ENCODE assay signal across 11 mouse cellular contexts in the genomic region with DNA sequence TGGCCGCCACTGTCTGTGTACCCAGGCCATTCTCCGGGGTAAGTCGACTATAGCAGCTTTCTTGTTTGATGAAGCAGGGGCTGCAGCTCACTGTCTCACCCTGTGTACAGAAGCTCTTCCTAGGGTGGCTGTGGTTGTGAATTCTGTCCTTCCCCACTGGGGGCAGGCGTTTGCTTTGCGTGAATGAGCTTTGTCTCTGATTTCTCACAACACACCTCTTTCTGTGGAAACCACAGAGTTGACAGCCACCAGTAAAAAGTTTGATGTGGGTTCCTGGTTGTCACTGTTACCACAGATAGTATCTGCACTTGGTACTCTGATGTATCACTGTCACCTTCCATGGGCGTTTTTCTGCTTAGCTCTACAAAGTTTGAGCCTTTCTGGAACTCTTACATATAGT. TPM values are rescaled to one million over a fixed set of nuclear protein-coding genes. Genes with fewer than 3 reads are reported as not detected.
DNase-seq lines count a peak whose midpoint lies in the region; ATAC-seq and TF ChIP-seq lines count a peak whose summit lies in the region.
"Had no signal": no experiment of that assay in that cellular context is flagged by ENCODE, and none has a peak within 500 bp of the region (broad histone marks: within the 10 kb centered on the region; RNA-seq: fewer than 3 reads in every experiment).

No protein-coding gene starts in this region.

- DNase-seq in B cell, adult 2 months, result peak; percentile 23 to 42
- DNase-seq in ZHBTc4 (ENCODE audit: low read depth, low spot score), result peak; percentile 73
- DNase-seq in Muller cell, postnatal 12 days (ENCODE audit: inconsistent ontology term), result no peak
- DNase-seq in right cerebral cortex, postnatal 36 days (ENCODE audit: low spot score in 2 of 2), result no peak
- DNase-seq in hindbrain, embryonic 14.5 days (ENCODE audit: low spot score), result no peak
- DNase-seq: gastrocnemius, postnatal 14 days; layer of hippocampus, postnatal 36 days had no signal

- no peak overlapping the region for H3K4me3 ChIP-seq in intestine, postnatal 0 days (ENCODE audit: low read depth, low read length)
- H3K4me3 ChIP-seq in intestine, embryonic 16.5 days (ENCODE audit: low read length), result no peak overlapping the region
- no peak overlapping the region for H3K4me3 ChIP-seq in hindbrain, embryonic 14.5 days (replicated peaks; ENCODE audit: low read length)
- H3K4me3 ChIP-seq: hindbrain, embryonic 15.5 days had no signal

- H3K27ac ChIP-seq in intestine, postnatal 0 days (ENCODE audit: low read depth, low read length), result no peak overlapping the region
- no peak overlapping the region for H3K27ac ChIP-seq in intestine, embryonic 16.5 days (ENCODE audit: low read length)
- no peak overlapping the region for H3K27ac ChIP-seq in hindbrain, embryonic 14.5 days
- H3K27ac ChIP-seq: hindbrain, embryonic 15.5 days had no signal

- H3K9me3 ChIP-seq in intestine, postnatal 0 days (ENCODE audit: control insufficient read depth), result no peaks in the 10 kb centered on the region
- H3K9me3 ChIP-seq in intestine, embryonic 16.5 days (ENCODE audit: control insufficient read depth, low read length), result no peaks in the 10 kb centered on the region
- no peaks in the 10 kb centered on the region for H3K9me3 ChIP-seq in hindbrain, embryonic 14.5 days (ENCODE audit: control insufficient read depth, low read length)
- H3K9me3 ChIP-seq: hindbrain, embryonic 15.5 days had no signal

- 0 out of 2 replicates have a peak, but pooled peaks cover 3% of the 10 kb centered on the region for H3K4me1 ChIP-seq in intestine, postnatal 0 days (replicated peaks; ENCODE audit: control insufficient read depth, insufficient read depth, low read length)
- peaks cover 7% of the 10 kb centered on the region; the same call in 1 of the 2 replicates for H3K4me1 ChIP-seq in intestine, embryonic 16.5 days (ENCODE audit: control insufficient read depth, insufficient read depth, low read length)
- H3K4me1 ChIP-seq in hindbrain, embryonic 14.5 days (replicated peaks; ENCODE audit: control insufficient read depth, insufficient read depth, low read length), result peaks cover 6% of the 10 kb centered on the region

- H3K4me2 ChIP-seq in intestine, postnatal 0 days (replicated peaks; ENCODE audit: low read depth), result no peak overlapping the region
- H3K4me2 ChIP-seq in intestine, embryonic 16.5 days (ENCODE audit: low read depth, low read length), result no peak overlapping the region
- no peak overlapping the region for H3K4me2 ChIP-seq in hindbrain, embryonic 14.5 days (replicated peaks)
- H3K4me2 ChIP-seq: hindbrain, embryonic 15.5 days had no signal

- H3K9ac ChIP-seq in intestine, postnatal 0 days (ENCODE audit: low read depth, low read length), result no peak overlapping the region
- H3K9ac ChIP-seq in intestine, embryonic 16.5 days (ENCODE audit: low read depth, low read length), result no peak overlapping the region
- no peak overlapping the region for H3K9ac ChIP-seq in hindbrain, embryonic 14.5 days
- H3K9ac ChIP-seq: hindbrain, embryonic 15.5 days had no signal

- 49% methylated on average over 6 of the region's 6 CpGs for WGBS in intestine, postnatal 0 days
- whole genome bisulfite sequencing in intestine, embryonic 16.5 days, result 54% methylated on average over 6 of the region's 6 CpGs
- 61% methylated on average over 6 of the region's 6 CpGs for WGBS in hindbrain, embryonic 14.5 days

- H3K27me3 ChIP-seq in intestine, postnatal 0 days (replicated peaks; ENCODE audit: control insufficient read depth, insufficient read depth, low read length), result no peaks in the 10 kb centered on the region; the same call in 1 of the 2 replicates
- H3K27me3 ChIP-seq in intestine, embryonic 16.5 days (replicated peaks; ENCODE audit: control insufficient read depth, insufficient read depth, low read length), result no peaks in the 10 kb centered on the region; the same call in 1 of the 2 replicates
- H3K27me3 ChIP-seq in hindbrain, embryonic 14.5 days (ENCODE audit: control insufficient read depth, insufficient read depth, low read length), result no peaks in the 10 kb centered on the region
- H3K27me3 ChIP-seq: hindbrain, embryonic 15.5 days had no signal

- no peaks in the 10 kb centered on the region for H3K36me3 ChIP-seq in intestine, postnatal 0 days (ENCODE audit: control insufficient read depth, insufficient read depth)
- H3K36me3 ChIP-seq in intestine, embryonic 16.5 days (ENCODE audit: control insufficient read depth, insufficient read depth, low read length), result no peaks in the 10 kb centered on the region
- no peaks in the 10 kb centered on the region for H3K36me3 ChIP-seq in hindbrain, embryonic 14.5 days (replicated peaks; ENCODE audit: control insufficient read depth, insufficient read depth)
- H3K36me3 ChIP-seq: hindbrain, embryonic 15.5 days had no signal

- peak; percentile 64 for TF ChIP-seq CTCF in intestine, postnatal 0 days (IDR thresholded peaks at IDR 0.05; ENCODE audit: low read depth)

- no peak for ATAC-seq in intestine, postnatal 0 days
- ATAC-seq in intestine, embryonic 16.5 days, result no peak
- ATAC-seq in monocyte, adult 5-6 weeks (replicated peaks; ENCODE audit: insufficient number of reproducible peaks, low FRiP score, low TSS enrichment, poor library complexity, severe bottlenecking), result peak; percentile 53
- no peak for ATAC-seq in hindbrain, embryonic 14.5 days (ENCODE audit: low FRiP score)

RNA-seq across cellular contexts. Expression of a gene that starts 4.0 kb away (rescaled TPM):
- 49.4 and 50.7 TPM in 2 replicates for polyA plus RNA-seq in intestine, postnatal 0 days (2015; fragmentation: Nextera tagmentation; extraction: Ambion mirVana)
- polyA plus RNA-seq in intestine, embryonic 16.5 days (2015; fragmentation: Nextera tagmentation; extraction: Ambion mirVana), result 62.5 and 62.6 TPM in 2 replicates
- total RNA-seq in monocyte, adult 5-6 weeks (2017), result not detected in 3 replicates
- polyA plus RNA-seq in hindbrain, embryonic 14.5 days (2014; fragmentation: Nextera tagmentation; extraction: Ambion mirVana), result 36.2 and 36.3 TPM in 2 replicates

RNA-seq across cellular contexts. Expression of a gene that starts 19.4 kb away (rescaled TPM):
- 115 and 117 TPM in 2 replicates for polyA plus RNA-seq in intestine, postnatal 0 days (2015; fragmentation: Nextera tagmentation; extraction: Ambion mirVana)
- 47.5 and 49.9 TPM in 2 replicates for polyA plus RNA-seq in intestine, embryonic 16.5 days (2015; fragmentation: Nextera tagmentation; extraction: Ambion mirVana)
- 19.2 to 64.4 TPM (median 43.8 TPM) in 3 replicates for total RNA-seq in monocyte, adult 5-6 weeks (2017)
- 18.6 and 24.0 TPM in 2 replicates for polyA plus RNA-seq in hindbrain, embryonic 14.5 days (2014; fragmentation: Nextera tagmentation; extraction: Ambion mirVana)

RNA-seq across cellular contexts. Expression of a gene that starts 35.8 kb away (rescaled TPM):
- polyA plus RNA-seq in intestine, postnatal 0 days (2015; fragmentation: Nextera tagmentation; extraction: Ambion mirVana), result 2.2 and 2.5 TPM in 2 replicates
- 5.1 and 5.4 TPM in 2 replicates for polyA plus RNA-seq in intestine, embryonic 16.5 days (2015; fragmentation: Nextera tagmentation; extraction: Ambion mirVana)
- total RNA-seq in monocyte, adult 5-6 weeks (2017), result not detected in 3 replicates
- polyA plus RNA-seq in hindbrain, embryonic 14.5 days (2014; fragmentation: Nextera tagmentation; extraction: Ambion mirVana), result 2.9 and 3.4 TPM in 2 replicates

RNA-seq across cellular contexts. Expression of a gene that starts 43.2 kb away (rescaled TPM):
- polyA plus RNA-seq in intestine, postnatal 0 days (2015; fragmentation: Nextera tagmentation; extraction: Ambion mirVana), result 0.46 and 0.81 TPM in 2 replicates
- 0.10 and 0.17 TPM in 2 replicates for polyA plus RNA-seq in intestine, embryonic 16.5 days (2015; fragmentation: Nextera tagmentation; extraction: Ambion mirVana)
- total RNA-seq in monocyte, adult 5-6 weeks (2017), result not detected in 3 replicates
- not detected in 2 replicates for polyA plus RNA-seq in hindbrain, embryonic 14.5 days (2014; fragmentation: Nextera tagmentation; extraction: Ambion mirVana)
- total RNA-seq: layer of hippocampus, postnatal 36 days had no signal
- polyA plus RNA-seq: hindbrain, embryonic 15.5 days had no signal

RNA-seq across cellular contexts. Expression of a gene that starts 45.4 kb away (rescaled TPM):
- polyA plus RNA-seq in intestine, postnatal 0 days (2015; fragmentation: Nextera tagmentation; extraction: Ambion mirVana), result 1.8 and 1.9 TPM in 2 replicates
- polyA plus RNA-seq in intestine, embryonic 16.5 days (2015; fragmentation: Nextera tagmentation; extraction: Ambion mirVana), result 4.3 and 6.0 TPM in 2 replicates
- not detected in 3 replicates for total RNA-seq in monocyte, adult 5-6 weeks (2017)
- polyA plus RNA-seq in hindbrain, embryonic 14.5 days (2014; fragmentation: Nextera tagmentation; extraction: Ambion mirVana), result 12.5 and 13.1 TPM in 2 replicates

Comparison
In these comparisons a context has a peak if more than half of its experiments do, and no peak if none do; other contexts are left out.
1. DNase-seq: peak in B cell, adult 2 months (2 of 2) and ZHBTc4 (single experiment); none in Muller cell, postnatal 12 days (single experiment), right cerebral cortex, postnatal 36 days (0 of 2) and hindbrain, embryonic 14.5 days (single experiment).